Mouse (Mus musculus) MEL (cell line): Measurements from ENCODE around the gene Lct. TPM values are rescaled to one million over a fixed set of nuclear protein-coding genes. Genes with fewer than 3 reads are reported as not detected.

Source experiments
- DNase-seq: peaks from one replicate; pipeline ENCODE4 v3.0.0; 2011; ENCODE audit warnings: low read depth, low spot score
- H3K27ac ChIP-seq: 2 replicates; pipeline ENCODE4 v1.5.1; 2012; ENCODE audit warnings: low read depth, mild to moderate bottlenecking, control low read depth, low read length, moderate library complexity; ENCODE audit not compliant: control insufficient read depth
- H3K27me3 ChIP-seq, 2 experiments: fragments of 150-350 bp in 1 of 2; sonication (generic) in 1 of 2; 2 replicates each; pipeline ENCODE4 v1.6.1; 2012; ENCODE audit warnings: low read length in 2 of 2, mild to moderate bottlenecking in 2 of 2, improper control_type of control experiment in 1 of 2, moderate library complexity in 1 of 2; ENCODE audit not compliant: insufficient read depth in 2 of 2, control insufficient read depth in 1 of 2
- H3K36me3 ChIP-seq, 2 experiments: 2 replicates each; pipeline ENCODE4 v1.6.1; 2012 to 2014; ENCODE audit warnings: low read length in 2 of 2, improper control_type of control experiment in 1 of 2, inconsistent platforms in 1 of 2, mild to moderate bottlenecking in 1 of 2; ENCODE audit not compliant: insufficient read depth in 2 of 2, control insufficient read depth in 1 of 2
- H3K4me1 ChIP-seq, 2 experiments: fragments of 150-350 bp in 1 of 2; sonication (generic) in 1 of 2; 2 replicates each; pipeline ENCODE4 v1.6.1; 2012; ENCODE audit warnings: low read length in 2 of 2, improper control_type of control experiment in 1 of 2, mild to moderate bottlenecking in 1 of 2; ENCODE audit not compliant: insufficient read depth in 2 of 2, control insufficient read depth in 1 of 2
- H3K4me3 ChIP-seq, 2 experiments: fragments of 150-350 bp in 1 of 2; sonication (generic) in 1 of 2; 2 replicates each; pipeline ENCODE4 v1.5.1; 2012; ENCODE audit warnings: low read depth in 2 of 2, low read length in 2 of 2, mild to moderate bottlenecking in 2 of 2, moderate library complexity in 2 of 2, control low read depth in 1 of 2, improper control_type of control experiment in 1 of 2; ENCODE audit not compliant: control insufficient read depth in 1 of 2, insufficient read depth in 1 of 2
- H3K79me2 ChIP-seq: 2 replicates; pipeline ENCODE4 v1.6.1; 2012; ENCODE audit warnings: mild to moderate bottlenecking, low read length, moderate library complexity; ENCODE audit not compliant: control insufficient read depth, poor library complexity, insufficient read depth
- H3K9ac ChIP-seq: 2 replicates; pipeline ENCODE4 v1.6.1; 2012; ENCODE audit warnings: low read depth, mild to moderate bottlenecking, control low read depth, low read length, moderate library complexity; ENCODE audit not compliant: control insufficient read depth, poor library complexity, severe bottlenecking
- H3K9me3 ChIP-seq: fragments of 150-350 bp; sonication (generic); replicated peaks from 2 replicates; pipeline ENCODE4 v1.6.1; 2012; ENCODE audit warnings: mild to moderate bottlenecking, low read length, improper control_type of control experiment, moderate library complexity; ENCODE audit not compliant: insufficient read depth
- CTCF ChIP-seq, 3 experiments: IDR thresholded peaks in 2 of 3; conservative IDR thresholded peaks in 1 of 3; 2 replicates each; pipeline ENCODE4 v1.5.1; 2011 to 2012; ENCODE audit warnings: low read length in 3 of 3, low read depth in 2 of 3, mild to moderate bottlenecking in 2 of 3, improper control_type of control experiment in 1 of 3, inconsistent platforms in 1 of 3, mixed read lengths in 1 of 3, moderate library complexity in 1 of 3; ENCODE audit not compliant: control insufficient read depth in 1 of 3, insufficient read depth in 1 of 3, poor library complexity in 1 of 3, severe bottlenecking in 1 of 3
- GATA1 ChIP-seq: IDR thresholded peaks from 2 replicates; pipeline ENCODE4 v1.6.1; 2011; ENCODE audit warnings: low read depth, low read length, improper control_type of control experiment
- HCFC1 ChIP-seq: IDR thresholded peaks from 2 replicates; pipeline ENCODE4 v1.6.1; 2012; ENCODE audit warnings: low read depth, mild to moderate bottlenecking, inconsistent platforms, low read length, improper control_type of control experiment, moderate library complexity
- JUND ChIP-seq: IDR thresholded peaks from 2 replicates; pipeline ENCODE4 v1.6.1; 2011; ENCODE audit warnings: low read depth, mild to moderate bottlenecking, improper control_type of control experiment, low read length
- MAFK ChIP-seq: IDR thresholded peaks from 2 replicates; pipeline ENCODE4 v1.6.1; 2011; ENCODE audit warnings: low read depth, mild to moderate bottlenecking, low read length, improper control_type of control experiment, borderline replicate concordance
- MAZ ChIP-seq: IDR thresholded peaks from 2 replicates; pipeline ENCODE4 v1.6.1; 2012; ENCODE audit warnings: low read depth, mild to moderate bottlenecking, inconsistent platforms, low read length, improper control_type of control experiment
- MEF2A ChIP-seq: IDR thresholded peaks from 2 replicates; pipeline ENCODE4 v1.6.1; 2014; ENCODE audit warnings: low read depth, mild to moderate bottlenecking, inconsistent platforms, low read length, improper control_type of control experiment; ENCODE audit not compliant: poor library complexity, insufficient replicate concordance, severe bottlenecking; ENCODE audit errors: extremely low read depth
- MYC ChIP-seq: IDR thresholded peaks from 2 replicates; pipeline ENCODE4 v1.6.1; 2011; ENCODE audit warnings: low read depth, mild to moderate bottlenecking, low read length, improper control_type of control experiment, moderate library complexity
- RAD21 ChIP-seq: IDR thresholded peaks from 2 replicates; pipeline ENCODE4 v1.6.1; 2011; ENCODE audit warnings: mild to moderate bottlenecking, low read depth, low read length, improper control_type of control experiment
- SMC3 ChIP-seq: IDR thresholded peaks from 2 replicates; pipeline ENCODE4 v1.6.1; 2011; ENCODE audit warnings: low read depth, low read length, improper control_type of control experiment
- UBTF ChIP-seq: IDR thresholded peaks from 2 replicates; pipeline ENCODE4 v1.6.1; 2012; ENCODE audit warnings: low read depth, mild to moderate bottlenecking, inconsistent platforms, low read length, improper control_type of control experiment, moderate library complexity, borderline replicate concordance; ENCODE audit not compliant: insufficient read depth
- ZKSCAN1 ChIP-seq: IDR thresholded peaks from 2 replicates; pipeline ENCODE4 v1.6.1; 2012; ENCODE audit warnings: low read depth, mild to moderate bottlenecking, inconsistent platforms, low read length, improper control_type of control experiment, moderate library complexity
- polyA plus RNA-seq, 2 experiments: library from polyadenylated mRNA; stranded (reverse) in 1 of 2; unstranded in 1 of 2; fragments of >175 nt in 1 of 2; fragments of >200 nt in 1 of 2; gene quantifications; 2 replicates each; pipeline versions ENCODE4 v1.2.1 to v1.2.4; 2012; ENCODE audit warnings: low replicate concordance in 2 of 2, low read depth in 1 of 2; ENCODE audit not compliant: insufficient read length in 2 of 2, insufficient read depth in 1 of 2, missing spikeins in 1 of 2
- total RNA-seq: library from RNA; depleted of rRNA; stranded (reverse); fragments of 300-350 nt; gene quantifications from 2 replicates; pipeline ENCODE4 v1.2.3, GENCODE M21; 2012; rRNA removed

Gene Lct
- total RNA-seq (under 0.01 TPM in 1 of 2 replicates, not detected in the other), polyA plus RNA-seq (under 1 TPM in 1 of 2 experiments, not detected in 1; 0.06 TPM)

GRCm38 (mm10) chr1:128328218-128328617, at the start of gene Lct:
Gene Lct (minus strand): TSS chr1:128328318.
- H3K9me3 ChIP-seq = no peaks in the 10 kb centered on the region
- no peak for TF ChIP-seq JUND
- TF ChIP-seq, all 39 proteins: peak for 0
- H3K9ac ChIP-seq = no peak within 1 kb of the TSS
- H3K4me3 ChIP-seq = no peak within 1 kb of the TSS
- no peaks in the 10 kb centered on the region for H3K27me3 ChIP-seq
- no peaks in the 10 kb centered on the region for H3K79me2 ChIP-seq
- no peak for DNase-seq
- peaks cover 6 to 13% of the 10 kb centered on the region in 2 experiments for H3K36me3 ChIP-seq
- H3K27ac ChIP-seq = no peak within 1 kb of the TSS
- H3K4me1 ChIP-seq = peaks cover 5 to 13% of the 10 kb centered on the region in 2 experiments

- Histone ChIP-seq H3K27ac (no peak overlapping the region), H3K4me3 (no peak overlapping the region), H3K9ac (no peak overlapping the region), H3K79me2 (no peaks in the 10 kb centered on the region; the same call in 1 of the 2 replicates), H3K4me1 (no peaks in the 10 kb centered on the region), H3K36me3 (peaks cover 2 to 29% of the 10 kb centered on the region in 2 experiments; a peak in 3 of 4 replicates), H3K27me3 (no peaks in the 10 kb centered on the region), H3K9me3 (no peaks in the 10 kb centered on the region)
- TF ChIP-seq GATA1 (no peak), MEF2A (no peak), MAFK (no peak), HCFC1 (no peak)
- peak; percentile 22 for DNase-seq
These were observed 48.7 kb upstream of the Lct start for GRCm38 (mm10) chr1:128376841-128377240.

GRCm38 (mm10) chr1:128372143-128372860, 44.2 kb upstream of the Lct start:
- Histone ChIP-seq H3K9me3 (no peaks in the 10 kb centered on the region), H3K4me3 (no peak overlapping the region), H3K9ac (no peak overlapping the region), H3K4me1 (no peaks in the 10 kb centered on the region), H3K27ac (no peak overlapping the region), H3K27me3 (no peaks in the 10 kb centered on the region), H3K79me2 (no peaks in the 10 kb centered on the region; the same call in 1 of the 2 replicates), H3K36me3 (peaks cover 2 to 35% of the 10 kb centered on the region in 2 experiments; a peak in 3 of 4 replicates)
- peak; percentile 32 for DNase-seq
- TF ChIP-seq MAZ = no peak
- TF ChIP-seq SMC3 = peak; percentile 36; the same call in 1 of the 2 replicates
- peak in 2 of 3 experiments; percentile 20 to 52; a peak in 3 of 6 replicates for TF ChIP-seq CTCF (IDR thresholded peaks at IDR 0.05 in 2 of 3, conservative IDR thresholded peaks at IDR 0.05 in 1 of 3; ENCODE audit: control insufficient read depth in 1 of 3, insufficient read depth in 1 of 3, low read depth in 2 of 3, low read length in 3 of 3, poor library complexity in 1 of 3, severe bottlenecking in 1 of 3)
- TF ChIP-seq JUND = no peak
- TF ChIP-seq ZKSCAN1 = peak; percentile 80; the same call in 1 of the 2 replicates
- no peak for TF ChIP-seq UBTF
- no peak for TF ChIP-seq MYC
- TF ChIP-seq RAD21 = peak; percentile 31
